Mouse (Mus musculus) small intestine, adult 2 months (tissue): ENCODE data around the gene Prune2. TPM values are rescaled to one million over a fixed set of nuclear protein-coding genes. Genes with fewer than 3 reads are reported as not detected.

Source experiments
- H3K27ac ChIP-seq: fragments of 200-500 bp; 2 replicates; pipeline ENCODE4 v1.5.1; 2012; ENCODE audit warnings: low read depth, low read length, control low read depth, inconsistent platforms; ENCODE audit not compliant: insufficient read depth
- H3K27me3 ChIP-seq: fragments of 200-500 bp; 2 replicates; pipeline ENCODE4 v1.6.1; 2012; ENCODE audit warnings: mild to moderate bottlenecking, moderate library complexity, low read length, inconsistent platforms; ENCODE audit not compliant: control insufficient read depth, insufficient read depth
- H3K36me3 ChIP-seq: fragments of 200-500 bp; 2 replicates; pipeline ENCODE4 v1.6.1; 2012; ENCODE audit warnings: mild to moderate bottlenecking, low read length, control low read depth, inconsistent platforms; ENCODE audit not compliant: control insufficient read depth, insufficient read depth
- H3K4me1 ChIP-seq: fragments of 200-500 bp; 2 replicates; pipeline ENCODE4 v1.6.1; 2012; ENCODE audit warnings: low read length, inconsistent platforms, mixed read lengths; ENCODE audit not compliant: control insufficient read depth, insufficient read depth, insufficient read length
- H3K4me3 ChIP-seq: fragments of 200-500 bp; 2 replicates; pipeline ENCODE4 v1.5.1; 2012; ENCODE audit warnings: low read depth, mild to moderate bottlenecking, control low read depth, inconsistent platforms, low read length, moderate library complexity
- CTCF ChIP-seq: fragments of 200-500 bp; IDR thresholded peaks from 2 replicates; pipeline ENCODE4 v1.5.1; 2012; ENCODE audit warnings: low read depth, mild to moderate bottlenecking, control low read depth, inconsistent platforms, low read length, moderate library complexity, mixed read lengths; ENCODE audit not compliant: insufficient replicate concordance, insufficient read length; ENCODE audit errors: extremely low read depth
- POLR2A ChIP-seq: fragments of 200-500 bp; IDR thresholded peaks from 2 replicates; pipeline ENCODE4 v1.6.1; 2012; ENCODE audit warnings: low read depth, mild to moderate bottlenecking, control low read depth, inconsistent platforms, low read length, moderate library complexity
- WGBS: fragments of 180-500 bp; shearing (Covaris S2); methylation state at CpG from one replicate; pipeline ENCODE4 v1.1.7; 2018; 5-methylcytosine and 5-hydroxymethylcytosine counted together
- polyA plus RNA-seq: library from polyadenylated mRNA; depleted of rRNA; stranded (reverse); fragments of >200 nt; gene quantifications from 2 replicates; pipeline ENCODE4 v1.2.3, GENCODE M21; 2012

Gene Prune2
- polyA plus RNA-seq, 1 experiment, result 0.65 TPM

- TF ChIP-seq CTCF, result no peak
- TF ChIP-seq POLR2A, result no peak
- Histone ChIP-seq H3K27me3 (no peaks in the 10 kb centered on the region), H3K27ac (no peak overlapping the region), H3K36me3 (no peaks in the 10 kb centered on the region), H3K4me3 (no peak overlapping the region), H3K4me1 (no peaks in the 10 kb centered on the region)
- WGBS, result 36% methylated on average over 8 of the region's 8 CpGs
Observed at GRCm38 (mm10) chr19:17199059-17199458, 243.1 kb downstream of the Prune2 start.

GRCm38 (mm10) chr19:17207141-17207540, 251.2 kb downstream of the Prune2 start:
- no peak overlapping the region for H3K4me3 ChIP-seq
- WGBS, result 81% methylated on average over 7 of the region's 7 CpGs
- H3K36me3 ChIP-seq, result no peaks in the 10 kb centered on the region
- TF ChIP-seq POLR2A (no peak), CTCF (no peak)
- H3K27ac ChIP-seq, result no peak overlapping the region
- no peaks in the 10 kb centered on the region for H3K4me1 ChIP-seq
- H3K27me3 ChIP-seq, result no peaks in the 10 kb centered on the region

DNA sequence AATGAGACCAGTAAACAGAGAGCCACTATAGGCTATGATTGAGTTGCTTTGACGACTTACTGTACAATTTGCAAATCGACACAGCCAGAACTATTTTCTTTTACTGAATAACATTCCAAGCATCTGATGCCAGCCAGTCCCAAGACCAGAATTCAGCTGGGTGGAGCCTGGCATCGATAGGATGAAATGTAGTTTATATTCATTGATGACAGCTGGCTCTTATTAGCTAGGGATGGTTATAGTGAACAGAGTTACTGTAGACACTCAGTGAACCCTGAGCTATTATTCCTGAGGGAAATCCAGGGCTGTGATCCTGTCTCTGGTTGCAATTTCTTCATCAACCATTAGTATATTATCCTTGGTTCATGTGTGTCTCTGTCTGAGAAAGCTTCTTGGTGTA, 254.6 kb downstream of the Prune2 start:
- no peaks in the 10 kb centered on the region for H3K27me3 ChIP-seq
- no peak overlapping the region for H3K4me3 ChIP-seq
- TF ChIP-seq POLR2A, result no peak
- no peak for TF ChIP-seq CTCF
- H3K4me1 ChIP-seq, result no peaks in the 10 kb centered on the region
- H3K27ac ChIP-seq, result no peak overlapping the region
- WGBS, result 80% methylated on average over 3 of the region's 3 CpGs
- H3K36me3 ChIP-seq, result no peaks in the 10 kb centered on the region

- H3K4me1 ChIP-seq, result no peaks in the 10 kb centered on the region
- H3K4me3 ChIP-seq, result no peak overlapping the region
- H3K27me3 ChIP-seq, result no peaks in the 10 kb centered on the region
- TF ChIP-seq CTCF (no peak), POLR2A (no peak)
- WGBS, result 75% methylated on average over 13 of the region's 13 CpGs
- no peaks in the 10 kb centered on the region for H3K36me3 ChIP-seq
- H3K27ac ChIP-seq, result no peak overlapping the region
Observed at GRCm38 (mm10) chr19:17214896-17215520, 259.1 kb downstream of the Prune2 start.

DNA sequence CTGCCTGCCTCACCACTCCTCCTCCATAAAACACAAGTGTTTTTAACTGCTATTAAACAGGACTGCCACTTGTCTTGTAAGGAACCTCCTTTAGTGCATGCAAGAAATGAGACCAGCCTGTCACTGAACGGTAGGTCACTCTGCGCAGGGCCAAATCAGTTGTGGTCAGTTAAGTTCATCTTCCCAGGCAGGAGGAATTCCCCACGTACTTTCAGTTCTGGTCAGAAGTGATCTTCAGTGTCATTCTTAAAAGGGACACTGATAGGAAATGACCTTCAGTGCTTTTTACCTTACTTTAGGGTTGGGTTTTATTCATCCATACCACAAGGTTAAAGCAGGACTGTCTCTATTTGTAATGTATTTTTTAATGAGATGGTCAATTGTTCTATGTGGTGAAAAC, 262.3 kb downstream of the Prune2 start:
- TF ChIP-seq CTCF (no peak), POLR2A (no peak)
- Histone ChIP-seq H3K36me3 (no peaks in the 10 kb centered on the region), H3K27me3 (no peaks in the 10 kb centered on the region), H3K27ac (no peak overlapping the region), H3K4me1 (no peaks in the 10 kb centered on the region), H3K4me3 (no peak overlapping the region)
- WGBS, result 77% methylated on average over 3 of the region's 3 CpGs

DNA sequence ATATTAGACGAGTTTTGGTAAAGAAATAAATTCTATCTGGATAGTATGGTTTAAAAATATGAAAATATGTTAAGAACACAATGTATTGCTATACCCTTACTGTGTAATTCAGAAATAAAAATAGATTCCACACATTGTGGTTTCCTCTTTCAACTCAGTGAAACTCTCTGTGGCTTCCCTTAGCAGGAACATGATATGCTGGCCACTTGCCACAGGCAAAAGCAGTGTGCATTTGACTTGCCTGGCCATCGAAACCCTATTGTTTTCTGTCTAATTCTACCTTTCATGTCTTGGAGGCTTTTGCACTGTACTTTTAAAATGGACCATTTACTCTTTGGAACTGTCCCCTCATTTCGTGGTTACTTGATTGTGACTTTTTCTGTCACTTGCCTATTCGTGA, 267.9 kb downstream of the Prune2 start:
- H3K36me3 ChIP-seq, result no peaks in the 10 kb centered on the region
- H3K4me1 ChIP-seq, result no peaks in the 10 kb centered on the region
- TF ChIP-seq POLR2A (no peak), CTCF (no peak)
- H3K4me3 ChIP-seq, result no peak overlapping the region
- WGBS, result 60% methylated on average over 4 of the region's 4 CpGs
- H3K27ac ChIP-seq, result no peak overlapping the region
- no peaks in the 10 kb centered on the region for H3K27me3 ChIP-seq

GRCm38 (mm10) chr19:17225570-17226083, 269.7 kb downstream of the Prune2 start:
- WGBS, result 66% methylated on average over 5 of the region's 5 CpGs
- H3K4me3 ChIP-seq, result no peak overlapping the region
- H3K27ac ChIP-seq, result no peak overlapping the region
- no peaks in the 10 kb centered on the region for H3K4me1 ChIP-seq
- no peaks in the 10 kb centered on the region for H3K36me3 ChIP-seq
- H3K27me3 ChIP-seq, result no peaks in the 10 kb centered on the region
- TF ChIP-seq CTCF (no peak), POLR2A (no peak)
